Mouse (Mus musculus): ENCODE measurements around the gene Smchd1. TPM values are rescaled to one million over a fixed set of nuclear protein-coding genes. Genes with fewer than 3 reads are reported as not detected.
"Not testable (repeated sequence)": the region's sequence is repeated elsewhere in the genome, so short reads cannot be mapped to it uniquely, and the experiment has no call there.

Gene Smchd1
- polyA plus RNA-seq, 1 experiment from 2014 or later = 39.3 TPM

DNA sequence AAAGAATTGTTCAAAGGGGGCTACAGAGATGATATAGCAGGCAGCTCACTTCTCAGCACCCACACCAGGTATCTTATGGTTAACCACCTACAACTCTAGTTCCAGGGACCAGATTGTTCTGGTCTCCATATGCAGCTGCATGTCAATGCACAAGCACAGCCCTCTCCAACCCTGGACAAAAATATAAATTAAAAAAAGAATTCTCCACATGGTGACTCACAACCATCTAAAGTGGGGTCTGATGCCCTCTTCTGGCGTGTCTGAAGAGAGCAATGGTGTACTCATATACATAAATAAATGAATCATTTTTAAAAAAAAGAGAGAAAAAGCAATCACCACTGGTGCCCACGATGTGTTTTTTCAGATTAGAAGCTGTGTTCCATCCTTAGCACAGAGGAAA lies 30.4 kb downstream of the Smchd1 start:
- Histone ChIP-seq H3K4me1 (replicated peaks) (no peaks in the 10 kb centered on the region), H3K9ac (no peak overlapping the region), H3K27ac (no peak overlapping the region), H3K4me3 (replicated peaks) (no peak overlapping the region), H3K27me3 (no peaks in the 10 kb centered on the region), H3K4me2 (no peak overlapping the region), H3K9me3 (replicated peaks) (no peaks in the 10 kb centered on the region), H3K36me3 (peaks cover 48% of the 10 kb centered on the region)
- ATAC-seq (ENCODE audit: low read depth) (no peak), DNase-seq (no peak)
- WGBS (ENCODE audit: insufficient replicate concordance) = 77% methylated on average over 2 of the region's 2 CpGs

DNA sequence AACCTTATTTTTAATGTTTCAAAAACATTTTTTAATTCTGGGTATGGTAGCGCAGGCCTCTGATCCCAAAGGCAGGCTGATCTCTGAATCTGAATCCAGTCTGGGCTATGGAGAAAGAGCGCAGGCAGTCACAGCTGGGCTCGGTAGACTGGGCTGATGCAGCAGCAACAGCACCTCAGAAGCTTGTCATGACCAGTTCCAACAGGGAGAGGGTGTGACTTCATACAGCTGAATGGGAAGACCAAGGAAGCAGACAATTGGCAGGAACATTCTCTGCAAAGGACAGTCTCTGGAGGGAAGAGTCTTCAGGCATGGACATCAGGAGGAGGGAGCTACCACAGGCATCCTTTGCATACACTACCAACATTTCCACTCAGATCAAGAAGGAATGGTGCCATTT lies 31.0 kb downstream of the Smchd1 start:
- no peak for DNase-seq
- H3K36me3 ChIP-seq = peaks cover 48% of the 10 kb centered on the region
- H3K9ac ChIP-seq = no peak overlapping the region
- no peaks in the 10 kb centered on the region for H3K4me1 ChIP-seq (replicated peaks)
- no peak for ATAC-seq (ENCODE audit: low read depth)
- no peaks in the 10 kb centered on the region for H3K9me3 ChIP-seq (replicated peaks)
- 92% methylated on average over 3 of the region's 3 CpGs for WGBS (ENCODE audit: insufficient replicate concordance)
- no peak overlapping the region for H3K4me3 ChIP-seq (replicated peaks)
- H3K27ac ChIP-seq = no peak overlapping the region
- H3K4me2 ChIP-seq = no peak overlapping the region
- no peaks in the 10 kb centered on the region for H3K27me3 ChIP-seq

DNA sequence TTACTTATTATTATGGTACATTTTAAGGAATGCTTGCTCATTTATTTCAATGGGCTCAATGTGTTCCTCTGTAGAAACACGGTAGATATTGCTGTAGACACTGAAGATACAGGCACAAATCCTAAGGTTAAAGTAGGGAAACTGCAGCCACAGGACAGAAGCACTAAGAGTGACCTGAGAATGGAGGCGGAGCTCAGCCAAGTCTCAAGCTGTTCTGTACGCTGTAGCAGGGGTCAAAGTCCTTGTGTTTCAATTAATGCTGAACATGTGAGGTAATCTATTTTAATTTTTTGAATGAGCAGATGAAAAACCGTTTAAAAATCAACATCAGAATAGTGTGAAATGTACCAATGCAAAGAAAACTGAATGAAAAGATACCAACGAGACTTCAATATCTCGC lies 31.9 kb downstream of the Smchd1 start:
- H3K27ac ChIP-seq = no peak overlapping the region
- DNase-seq = no peak
- no peaks in the 10 kb centered on the region for H3K27me3 ChIP-seq
- no peak overlapping the region for H3K9ac ChIP-seq
- no peak overlapping the region for H3K4me3 ChIP-seq (replicated peaks)
- no peak for ATAC-seq (ENCODE audit: low read depth)
- peaks cover 42% of the 10 kb centered on the region for H3K36me3 ChIP-seq
- H3K9me3 ChIP-seq (replicated peaks) = no peaks in the 10 kb centered on the region
- no peaks in the 10 kb centered on the region for H3K4me1 ChIP-seq (replicated peaks)
- no peak overlapping the region for H3K4me2 ChIP-seq
- 88% methylated on average over 6 of the region's 6 CpGs for WGBS (ENCODE audit: insufficient replicate concordance)

DNA sequence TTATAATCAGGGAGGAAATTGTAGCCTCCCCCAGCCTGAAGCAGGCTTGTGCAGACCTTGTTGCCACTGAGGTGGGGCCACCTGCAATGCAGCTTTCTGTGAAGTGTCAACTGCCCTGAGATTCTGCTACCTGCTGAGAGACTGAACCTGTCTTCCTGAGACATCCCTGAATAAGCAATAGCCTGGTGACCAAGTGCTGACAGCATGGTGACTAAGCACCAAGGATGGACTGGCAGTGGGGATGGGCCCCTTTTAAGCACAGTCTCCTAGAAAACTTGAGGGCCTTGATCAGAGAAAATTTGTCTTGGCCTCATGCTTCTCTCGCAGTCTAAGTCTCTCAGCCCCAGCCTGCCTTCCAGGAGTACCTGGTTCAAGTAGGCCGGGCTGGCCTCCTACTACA lies 52.6 kb downstream of the Smchd1 start:
- H3K9me3 ChIP-seq (replicated peaks); DNase-seq; H3K4me1 ChIP-seq (replicated peaks); H3K27ac ChIP-seq; H3K27me3 ChIP-seq; H3K4me3 ChIP-seq (replicated peaks); ATAC-seq (ENCODE audit: low read depth); H3K4me2 ChIP-seq; H3K9ac ChIP-seq: not testable (repeated sequence)
- peaks cover 56% of the 10 kb centered on the region for H3K36me3 ChIP-seq
- 94% methylated on average over 2 of the region's 2 CpGs for WGBS (ENCODE audit: insufficient replicate concordance)

DNA sequence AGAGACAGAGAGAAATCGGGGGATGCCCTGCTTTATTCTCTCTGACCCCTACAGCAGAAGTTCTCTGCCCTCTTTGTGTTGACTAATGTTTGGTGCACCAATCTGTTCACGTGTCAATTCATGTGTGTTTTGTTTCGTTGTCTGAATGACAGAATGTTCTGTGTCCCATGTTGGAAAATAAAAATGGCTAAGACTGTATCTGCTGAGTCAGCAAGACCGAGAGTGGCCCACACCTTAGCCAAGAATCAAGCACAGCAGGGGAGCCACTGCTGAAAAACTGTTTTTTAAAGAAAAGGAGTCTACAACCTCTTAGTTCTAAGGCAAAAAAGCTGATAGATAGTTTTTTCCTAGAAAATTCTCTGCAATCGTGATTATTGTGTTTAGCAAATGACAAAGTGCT lies 55.7 kb downstream of the Smchd1 start:
- H3K36me3 ChIP-seq = peaks cover 62% of the 10 kb centered on the region

DNA sequence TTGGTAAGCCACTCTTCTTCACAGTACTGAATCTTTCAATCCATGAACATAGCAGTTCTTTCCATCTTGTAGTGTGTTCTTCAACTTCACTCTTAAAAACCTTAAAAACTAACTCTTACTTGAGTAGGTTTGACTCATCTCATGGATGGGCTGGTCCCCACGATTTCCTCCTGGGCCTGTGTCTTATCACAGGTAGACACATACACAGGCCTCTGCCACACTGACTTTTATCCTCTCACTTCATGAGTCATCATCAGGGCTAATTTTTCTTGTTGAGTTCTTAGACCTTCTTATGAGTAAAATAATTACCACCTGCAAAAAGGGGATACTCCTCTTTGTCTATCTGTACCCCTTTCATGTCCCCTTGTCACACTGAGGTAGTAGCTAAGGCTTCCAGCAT lies 58.1 kb downstream of the Smchd1 start:
- H3K4me3 ChIP-seq (replicated peaks) = no peak overlapping the region
- no peaks in the 10 kb centered on the region for H3K4me1 ChIP-seq (replicated peaks)
- H3K27ac ChIP-seq = no peak overlapping the region
- H3K9ac ChIP-seq = no peak overlapping the region
- 39% methylated on average over 1 of the region's 1 CpGs for WGBS (ENCODE audit: insufficient replicate concordance)
- DNase-seq (no peak), ATAC-seq (ENCODE audit: low read depth) (no peak)
- H3K36me3 ChIP-seq = peaks cover 53% of the 10 kb centered on the region
- H3K4me2 ChIP-seq = no peak overlapping the region
- H3K9me3 ChIP-seq (replicated peaks) = peaks cover 4% of the 10 kb centered on the region; the same call in 1 of the 2 replicates
- H3K27me3 ChIP-seq = no peaks in the 10 kb centered on the region

More for the DNA sequence above, 55.7 kb downstream of the Smchd1 start:
- H3K9me3 ChIP-seq (replicated peaks); H3K4me1 ChIP-seq (replicated peaks); ATAC-seq (ENCODE audit: low read depth); DNase-seq; H3K27me3 ChIP-seq; H3K4me3 ChIP-seq (replicated peaks); H3K27ac ChIP-seq; H3K9ac ChIP-seq; H3K4me2 ChIP-seq: not testable (repeated sequence)
- WGBS (ENCODE audit: insufficient replicate concordance) = 87% methylated on average over 5 of the region's 5 CpGs

DNA sequence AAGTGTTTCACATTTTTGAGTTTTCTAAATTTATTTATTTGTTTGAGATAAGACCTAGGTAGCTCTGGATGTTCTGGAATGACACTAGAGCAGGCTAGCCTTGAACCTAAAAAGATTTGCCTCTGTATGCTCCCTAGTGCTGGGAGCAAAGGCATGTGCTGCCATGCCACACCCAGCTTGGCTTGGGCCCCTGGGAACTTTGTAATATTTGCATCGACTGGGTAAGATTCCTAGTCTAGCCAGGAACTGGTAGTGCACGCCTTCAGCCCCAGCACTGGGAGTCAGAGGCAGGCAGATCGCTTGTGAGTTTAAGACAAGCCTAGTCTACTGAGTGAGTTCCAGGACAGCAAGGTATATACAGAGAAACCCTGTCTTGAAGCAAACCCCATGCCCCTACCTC lies 87.7 kb downstream of the Smchd1 start:
- Histone ChIP-seq H3K4me1 (replicated peaks) (no peaks in the 10 kb centered on the region), H3K27ac (no peak overlapping the region), H3K4me2 (no peak overlapping the region), H3K4me3 (replicated peaks) (no peak overlapping the region), H3K27me3 (no peaks in the 10 kb centered on the region), H3K9me3 (replicated peaks) (no peaks in the 10 kb centered on the region), H3K36me3 (peaks cover 45% of the 10 kb centered on the region), H3K9ac (no peak overlapping the region)
- ATAC-seq (ENCODE audit: low read depth) (no peak), DNase-seq (no peak)
- 73% methylated on average over 3 of the region's 3 CpGs for WGBS (ENCODE audit: insufficient replicate concordance)

DNA sequence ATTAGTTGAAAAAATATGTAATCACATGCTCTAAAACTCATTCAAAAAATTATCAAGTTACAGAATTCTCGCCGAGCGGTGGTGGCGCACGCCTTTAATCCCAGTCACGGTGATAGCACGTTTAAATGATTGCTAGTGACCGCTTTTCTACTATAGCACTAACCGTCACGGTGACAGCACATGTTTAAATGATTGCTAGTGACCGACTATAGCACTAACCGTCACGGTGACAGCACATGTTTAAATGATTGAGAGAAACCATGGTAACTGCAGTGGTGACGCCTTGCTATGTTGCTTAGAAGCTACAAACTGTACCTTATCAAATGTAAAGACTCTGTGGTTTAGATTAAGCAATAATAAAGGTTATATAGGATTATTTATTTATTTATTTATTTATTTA lies 94.8 kb downstream of the Smchd1 start:
- ATAC-seq (ENCODE audit: low read depth) (no peak), DNase-seq (no peak)
- H3K27ac ChIP-seq = no peak overlapping the region
- no peak overlapping the region for H3K4me2 ChIP-seq
- 93% methylated on average over 14 of the region's 14 CpGs for WGBS (ENCODE audit: insufficient replicate concordance)
- peaks cover 28% of the 10 kb centered on the region for H3K36me3 ChIP-seq
- no peak overlapping the region for H3K9ac ChIP-seq
- no peak overlapping the region for H3K4me3 ChIP-seq (replicated peaks)
- H3K9me3 ChIP-seq (replicated peaks) = no peaks in the 10 kb centered on the region
- no peaks in the 10 kb centered on the region for H3K27me3 ChIP-seq
- no peaks in the 10 kb centered on the region for H3K4me1 ChIP-seq (replicated peaks)

DNA sequence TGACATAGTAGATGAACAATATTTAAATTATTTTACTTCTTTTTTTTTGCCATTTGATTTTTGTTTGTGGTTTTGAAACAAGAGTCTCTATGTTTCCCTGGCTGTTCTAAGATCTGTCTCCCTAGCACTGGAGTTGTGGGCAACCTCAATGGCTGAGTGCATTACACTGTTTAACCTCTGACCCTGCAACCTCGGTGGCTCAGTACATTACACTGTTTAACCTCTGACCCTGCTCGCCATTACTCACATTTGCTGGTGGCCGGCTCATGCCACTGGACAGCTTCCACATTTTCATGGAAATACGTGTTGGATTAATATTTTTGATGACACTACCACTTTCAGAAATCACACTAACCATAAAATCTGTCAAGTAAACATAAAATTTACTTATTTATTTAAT lies 97.2 kb downstream of the Smchd1 start:
- H3K36me3 ChIP-seq = peaks cover 39% of the 10 kb centered on the region

DNA sequence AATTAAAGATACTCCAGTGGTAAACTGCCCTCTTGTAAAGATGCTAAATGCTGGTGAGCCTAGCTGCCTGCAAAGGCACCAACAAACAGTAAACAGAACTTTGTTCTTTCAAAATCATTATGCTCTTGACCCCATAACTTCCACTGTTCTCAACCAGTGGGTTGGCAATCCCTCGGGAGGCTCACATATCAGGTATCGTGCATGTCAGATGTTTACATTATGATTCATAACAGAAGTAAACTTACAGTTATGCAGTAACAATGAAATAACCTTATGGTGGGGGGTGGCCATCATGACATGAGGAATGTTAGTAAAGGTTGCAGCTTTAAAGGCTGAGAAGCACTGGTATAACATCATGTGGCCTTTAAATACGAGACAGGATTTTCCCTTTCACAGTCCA lies 119.6 kb downstream of the Smchd1 start:
- Histone ChIP-seq H3K4me3 (replicated peaks) (no peak overlapping the region), H3K36me3 (peaks cover 77% of the 10 kb centered on the region), H3K9ac (no peak overlapping the region), H3K27me3 (no peaks in the 10 kb centered on the region), H3K4me2 (no peak overlapping the region), H3K4me1 (replicated peaks) (no peaks in the 10 kb centered on the region), H3K9me3 (replicated peaks) (no peaks in the 10 kb centered on the region), H3K27ac (no peak overlapping the region)
- DNase-seq (no peak), ATAC-seq (ENCODE audit: low read depth) (no peak)
- WGBS (ENCODE audit: insufficient replicate concordance) = 83% methylated on average over 3 of the region's 3 CpGs

More for the DNA sequence above, 97.2 kb downstream of the Smchd1 start:
- no peak overlapping the region for H3K9ac ChIP-seq
- H3K4me3 ChIP-seq (replicated peaks) = no peak overlapping the region
- 76% methylated on average over 4 of the region's 4 CpGs for WGBS (ENCODE audit: insufficient replicate concordance)
- H3K4me2 ChIP-seq = no peak overlapping the region
- ATAC-seq (ENCODE audit: low read depth) (no peak), DNase-seq (no peak)
- H3K27ac ChIP-seq = no peak overlapping the region
- no peaks in the 10 kb centered on the region for H3K4me1 ChIP-seq (replicated peaks)
- H3K9me3 ChIP-seq (replicated peaks) = no peaks in the 10 kb centered on the region
- no peaks in the 10 kb centered on the region for H3K27me3 ChIP-seq

DNA sequence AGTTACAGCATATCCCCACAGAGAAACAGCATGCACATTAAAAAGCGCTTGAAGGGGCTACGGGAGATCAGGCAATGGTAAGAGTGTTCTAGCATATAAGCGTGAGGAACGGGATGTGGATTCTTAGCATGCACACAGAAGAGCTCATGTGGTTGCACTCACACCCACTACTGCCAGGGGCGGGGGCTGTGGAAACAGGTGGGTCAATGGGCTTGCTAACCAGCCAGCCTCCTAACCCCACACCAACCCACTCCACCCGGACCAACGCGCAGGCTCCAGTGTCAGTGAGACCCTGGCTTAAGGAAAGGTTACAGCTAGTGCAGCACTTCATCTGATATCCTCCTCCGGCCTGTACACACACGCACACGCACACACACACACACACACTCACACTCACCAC lies 120.9 kb downstream of the Smchd1 start:
- Histone ChIP-seq H3K4me1 (replicated peaks) (no peaks in the 10 kb centered on the region), H3K9ac (no peak overlapping the region), H3K27me3 (no peaks in the 10 kb centered on the region), H3K4me3 (replicated peaks) (no peak overlapping the region), H3K36me3 (peaks cover 76% of the 10 kb centered on the region), H3K27ac (no peak overlapping the region), H3K9me3 (replicated peaks) (no peaks in the 10 kb centered on the region), H3K4me2 (no peak overlapping the region)
- ATAC-seq (ENCODE audit: low read depth) = no peak
- DNase-seq = no peak
- 88% methylated on average over 11 of the region's 11 CpGs for WGBS (ENCODE audit: insufficient replicate concordance)

DNA sequence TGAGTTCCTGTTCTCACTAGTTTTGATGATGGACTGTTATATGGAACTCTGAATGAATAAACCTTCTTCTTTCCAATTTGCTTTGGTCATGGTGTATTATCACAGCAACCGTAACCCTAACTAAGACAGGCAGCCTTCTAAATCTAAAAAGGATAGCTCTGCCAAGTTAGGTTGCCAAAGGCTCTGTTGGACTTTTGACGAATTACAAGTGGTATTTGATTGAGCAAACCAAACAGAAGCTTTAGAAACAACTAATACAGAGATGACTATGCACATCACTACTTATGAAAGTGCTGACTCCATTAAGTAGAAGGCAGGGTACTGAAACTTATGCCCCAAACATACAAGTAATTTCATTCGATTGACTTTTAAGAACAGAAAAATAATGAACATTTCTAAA lies 127.0 kb downstream of the Smchd1 start:
- WGBS (ENCODE audit: insufficient replicate concordance) = 80% methylated on average over 3 of the region's 3 CpGs
- H3K4me3 ChIP-seq (replicated peaks) = no peak overlapping the region
- peaks cover 83% of the 10 kb centered on the region for H3K36me3 ChIP-seq
- no peak overlapping the region for H3K4me2 ChIP-seq
- H3K4me1 ChIP-seq (replicated peaks) = no peaks in the 10 kb centered on the region
- H3K9ac ChIP-seq = no peak overlapping the region
- no peaks in the 10 kb centered on the region for H3K9me3 ChIP-seq (replicated peaks)
- H3K27me3 ChIP-seq = no peaks in the 10 kb centered on the region
- ATAC-seq (ENCODE audit: low read depth) = no peak
- DNase-seq = no peak
- no peak overlapping the region for H3K27ac ChIP-seq

Data from liver, embryonic 13.5 days (tissue).